Mouse (Mus musculus) ovary, adult 18-20 months (tissue): ENCODE results near the gene Rassf1.

Experiments
- DNase-seq: peaks from one replicate; pipeline ENCODE4 v3.0.0; 2022; ENCODE audit warnings: low spot score, mixed read lengths

Rassf1 gene

GRCm38 (mm10) chr9:107551117-107551889 lies at the start of gene Rassf1:
Gene Rassf1 (plus strand): TSS chr9:107551555.
- peak; percentile 57 for DNase-seq

- no peak for DNase-seq
These were observed 49.1 kb upstream of the Rassf1 start for GRCm38 (mm10) chr9:107502131-107502846.

GRCm38 (mm10) chr9:107504662-107505537 lies 46.5 kb upstream of the Rassf1 start:
- DNase-seq, result no peak

- no peak for DNase-seq
These were observed 43.1 kb upstream of the Rassf1 start for GRCm38 (mm10) chr9:107508266-107508665.

- DNase-seq, result no peak
These were observed 40.8 kb upstream of the Rassf1 start for GRCm38 (mm10) chr9:107510384-107511100.

- DNase-seq, result no peak
These were observed 39.9 kb upstream of the Rassf1 start for GRCm38 (mm10) chr9:107511436-107511835.

- no peak for DNase-seq
These were observed 39.0 kb upstream of the Rassf1 start for GRCm38 (mm10) chr9:107512326-107512725.

- peak; percentile 58 for DNase-seq
These were observed 36.9 kb upstream of the Rassf1 start for GRCm38 (mm10) chr9:107514303-107514955.

GRCm38 (mm10) chr9:107520331-107520730 lies 31.0 kb upstream of the Rassf1 start:
- DNase-seq, result no peak

- no peak for DNase-seq
These were observed 30.2 kb upstream of the Rassf1 start for GRCm38 (mm10) chr9:107521190-107521589.

- DNase-seq, result peak; percentile 68
These were observed 29.5 kb upstream of the Rassf1 start for GRCm38 (mm10) chr9:107521711-107522399.

- DNase-seq, result no peak
These were observed 29.0 kb upstream of the Rassf1 start for GRCm38 (mm10) chr9:107522400-107522711.

- DNase-seq, result peak; percentile 70
These were observed 24.9 kb upstream of the Rassf1 start for GRCm38 (mm10) chr9:107526198-107527026.

- peak; percentile 96 for DNase-seq
These were observed 17.5 kb upstream of the Rassf1 start, which contains the start of gene Tmem115 for GRCm38 (mm10) chr9:107533791-107534407. Gene Tmem115 (plus strand): TSS chr9:107533945.

- DNase-seq, result no peak
These were observed 16.8 kb upstream of the Rassf1 start for GRCm38 (mm10) chr9:107534408-107535202.

GRCm38 (mm10) chr9:107538231-107538630 lies 13.1 kb upstream of the Rassf1 start:
- no peak for DNase-seq

GRCm38 (mm10) chr9:107538711-107539110 lies 12.6 kb upstream of the Rassf1 start:
- DNase-seq, result no peak

- no peak for DNase-seq
These were observed 11.4 kb upstream of the Rassf1 start for GRCm38 (mm10) chr9:107539940-107540339.
